Mouse (Mus musculus) adrenal gland, postnatal 4 days (tissue): ENCODE data around the gene Olfr288. TPM values are rescaled to one million over a fixed set of nuclear protein-coding genes. Genes with fewer than 3 reads are reported as not detected.

Experiments
- DNase-seq, 2 experiments: peaks; one replicate each; pipeline ENCODE4 v3.0.0; 2021 to 2022; ENCODE audit warnings: low spot score in 2 of 2, mixed read lengths in 2 of 2
- long read RNA-seq, 2 experiments: library from polyadenylated mRNA; stranded (forward); transcript quantifications; one replicate each; pipeline ENCODE4 v2.0.0; 2021
- total RNA-seq, 2 experiments: library from RNA; stranded (reverse); gene quantifications; 2 replicates each; pipeline ENCODE4 v1.2.3; 2021

Gene Olfr288
- total RNA-seq: not detected
- long read RNA-seq, experiment 1: 0 reads
- long read RNA-seq, experiment 2: 0 reads

DNA sequence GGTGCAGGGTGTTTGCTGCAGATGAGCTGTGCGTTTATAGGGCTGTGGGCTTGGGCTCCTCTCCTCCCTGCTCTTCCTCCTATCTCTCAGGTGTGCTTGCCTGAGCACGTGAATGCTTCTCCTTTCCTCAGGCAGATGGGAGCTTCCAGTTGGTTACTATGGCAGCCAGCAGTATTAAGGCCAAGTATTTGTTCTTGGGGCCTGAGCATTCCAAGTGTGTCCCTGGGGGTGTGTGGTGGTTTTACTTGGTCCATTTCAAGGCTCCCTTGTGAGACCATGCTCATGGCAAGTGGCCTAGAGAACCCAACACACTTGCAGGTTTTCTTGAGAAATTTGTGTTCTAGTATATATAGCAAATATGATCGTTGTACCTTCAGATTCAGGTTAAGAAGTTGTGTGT is at the start of gene Olfr288:
Olfr288 (minus strand) TSS at position 101 of the 400 bp plus-strand sequence.
- no peak for DNase-seq

DNA sequence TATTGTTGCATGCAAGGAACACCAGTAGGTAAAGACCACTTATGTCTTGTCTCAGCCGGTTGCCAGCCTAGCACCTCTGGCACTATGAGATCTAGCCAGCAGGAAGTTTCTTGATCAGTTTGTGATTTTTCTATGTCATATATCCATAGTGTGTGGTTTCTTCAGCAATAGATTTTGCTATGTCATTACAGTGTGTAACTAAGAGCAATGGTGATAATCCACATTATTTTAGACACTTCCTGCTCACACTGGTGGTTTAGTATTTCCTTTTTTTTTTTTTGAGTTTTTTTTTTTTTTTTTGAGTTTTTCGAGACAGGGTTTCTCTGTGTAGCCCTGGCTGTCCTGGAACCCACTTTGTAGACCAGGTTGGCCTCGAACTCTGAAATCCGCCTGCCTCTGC is 40.1 kb upstream of the Olfr288 start:
- no peak for DNase-seq

DNA sequence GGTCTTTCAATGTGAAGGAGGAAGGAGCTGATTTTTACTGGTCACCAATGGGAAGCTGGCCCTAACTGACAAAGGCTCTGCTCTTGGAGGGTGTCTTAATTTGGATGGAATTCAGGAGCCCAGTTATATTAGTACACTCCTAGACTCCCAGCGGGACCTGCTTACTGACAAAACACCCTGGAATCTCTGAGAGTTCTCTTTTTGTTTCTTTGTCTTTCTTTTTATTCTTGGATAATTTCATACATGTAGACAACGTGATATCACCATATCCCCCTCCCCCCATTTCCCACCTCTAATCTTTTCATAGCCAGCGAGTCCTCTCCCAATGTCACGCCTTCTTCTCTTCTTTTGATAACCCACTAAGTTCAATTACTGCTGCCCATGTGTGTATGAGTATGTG is 39.0 kb upstream of the Olfr288 start, which contains the start of gene Olfr286:
Olfr286 (minus strand) TSS at position 101 of the 400 bp plus-strand sequence.
- no peak for DNase-seq

DNA sequence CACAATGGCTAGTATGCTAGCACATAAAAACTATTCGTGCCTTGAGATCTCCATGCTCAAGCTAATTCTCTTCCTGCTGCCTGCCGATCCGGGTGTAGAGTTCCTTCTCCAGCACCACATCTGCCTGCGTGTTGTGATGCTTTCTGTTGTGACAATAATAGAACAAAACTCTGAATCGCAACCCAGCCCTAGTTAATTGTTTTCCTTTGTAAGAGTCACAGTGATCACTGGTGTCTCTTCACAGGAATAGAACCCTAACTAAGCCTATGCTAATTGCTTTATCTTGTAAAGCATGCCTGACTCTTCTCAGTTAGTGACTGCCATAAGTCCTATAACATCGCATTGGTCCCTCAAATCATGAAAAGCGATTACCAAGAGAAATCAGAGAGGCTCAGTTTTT is 30.8 kb upstream of the Olfr288 start:
- DNase-seq: no peak

DNA sequence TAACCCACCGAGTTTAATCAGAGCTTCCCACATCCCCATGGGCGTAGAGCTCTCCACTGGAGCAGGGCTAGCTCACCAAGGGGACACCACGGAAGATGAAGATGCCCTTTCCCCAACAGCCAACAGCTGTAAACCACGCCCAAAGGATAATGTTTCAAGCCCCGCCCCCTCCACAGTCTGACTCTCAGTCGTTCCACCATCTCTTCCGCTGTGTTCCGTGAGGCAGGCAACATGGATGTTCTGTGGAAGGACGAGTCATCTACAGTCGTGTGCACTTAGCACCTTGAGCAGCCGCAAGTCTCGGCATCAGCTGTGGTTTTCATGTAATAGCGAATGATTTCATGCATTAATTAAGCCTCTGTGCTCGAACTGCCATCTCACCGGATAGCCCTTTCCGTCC is 30.3 kb upstream of the Olfr288 start:
- DNase-seq: no peak

DNA sequence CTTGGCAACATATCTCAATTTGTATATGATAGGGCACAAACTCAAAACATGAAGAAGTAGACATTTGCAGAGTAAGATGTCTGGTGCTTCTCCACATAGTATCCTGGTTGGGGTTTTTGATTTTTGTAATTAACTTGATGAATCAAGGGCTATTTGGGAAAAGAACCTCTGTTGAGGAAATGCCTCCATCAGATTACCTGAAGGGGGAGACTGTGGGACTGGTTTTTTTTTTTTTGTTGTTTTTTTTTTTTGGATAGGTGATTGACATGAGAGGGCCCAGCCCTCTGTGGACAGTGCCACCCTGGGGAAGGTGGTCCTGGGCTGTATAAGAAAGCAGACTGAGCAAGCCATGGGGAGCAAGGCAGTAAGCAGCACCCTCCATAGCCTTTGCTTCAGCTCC is 27.0 kb upstream of the Olfr288 start:
- no peak for DNase-seq

DNA sequence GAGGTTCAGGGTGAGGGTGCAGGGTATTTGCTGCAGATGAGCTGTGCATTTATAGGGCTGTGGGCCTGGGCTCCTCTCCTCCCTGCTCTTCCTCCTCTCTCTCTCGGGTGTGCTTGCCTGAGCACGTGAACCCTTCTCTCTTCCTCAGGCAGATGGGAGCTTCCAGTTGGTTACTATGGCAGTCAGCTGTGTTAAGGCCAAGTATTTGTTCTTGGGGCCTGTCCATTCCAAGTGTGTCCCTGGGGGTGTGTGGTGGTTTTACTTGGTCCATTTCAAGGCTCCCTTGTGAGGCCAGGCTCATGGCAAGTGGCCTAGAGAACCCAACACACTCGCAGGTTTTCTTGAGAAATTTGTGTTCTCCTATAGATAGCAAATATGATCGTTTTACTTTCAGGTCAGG is 25.5 kb upstream of the Olfr288 start, which contains the start of the genes Gm44579 and Olfr287:
Gm44579 (minus strand) TSS at position 101 of the 400 bp plus-strand sequence.
Olfr287 (minus strand) TSS at position 180 of the 400 bp plus-strand sequence.
- no peak for DNase-seq

DNA sequence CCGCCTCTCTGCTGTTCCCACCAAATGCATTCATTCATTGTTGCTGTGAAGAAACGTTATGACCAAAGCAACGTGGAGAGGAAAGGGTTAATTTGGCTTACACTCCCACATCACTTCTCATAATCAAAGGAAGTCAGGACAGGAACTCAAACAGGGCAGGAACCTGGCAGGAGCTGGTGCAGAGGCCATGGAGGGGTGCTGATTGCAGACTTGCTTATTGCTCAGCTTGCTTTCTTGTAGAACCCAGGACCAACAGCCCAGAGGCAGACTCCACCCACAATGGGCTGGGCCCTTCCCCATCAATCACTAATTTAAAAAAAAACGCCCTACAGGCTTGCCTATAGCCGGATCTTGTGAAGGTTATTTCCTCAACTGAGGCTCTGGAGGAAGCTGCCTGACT is 18.8 kb upstream of the Olfr288 start:
- DNase-seq: no peak

DNA sequence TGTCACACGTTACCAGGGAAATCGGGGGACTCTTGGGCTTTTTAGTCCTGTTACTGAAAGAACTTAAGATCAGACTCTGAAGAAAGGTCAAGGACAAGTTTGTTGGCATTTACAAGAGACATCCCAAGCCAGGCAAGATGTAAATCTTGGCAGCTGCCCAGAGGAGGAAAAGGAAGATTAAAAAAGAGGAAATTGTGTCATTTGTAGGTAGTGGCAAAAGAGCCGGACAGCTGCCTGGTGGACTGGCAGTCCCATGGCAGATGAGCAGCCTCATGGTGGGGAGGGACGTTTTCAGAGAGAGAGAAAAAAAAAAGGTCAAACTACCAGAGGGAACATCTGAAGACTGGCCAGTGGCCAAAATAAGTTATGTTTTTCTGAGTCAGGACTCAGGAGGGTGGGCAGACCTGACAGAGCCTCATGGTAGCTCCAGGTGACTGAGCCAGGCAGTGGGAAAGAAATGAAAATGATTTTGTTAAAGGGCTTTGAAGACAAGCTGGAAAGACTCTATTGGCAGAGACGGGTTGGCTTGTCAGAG is 18.1 kb upstream of the Olfr288 start:
- no peak for DNase-seq

DNA sequence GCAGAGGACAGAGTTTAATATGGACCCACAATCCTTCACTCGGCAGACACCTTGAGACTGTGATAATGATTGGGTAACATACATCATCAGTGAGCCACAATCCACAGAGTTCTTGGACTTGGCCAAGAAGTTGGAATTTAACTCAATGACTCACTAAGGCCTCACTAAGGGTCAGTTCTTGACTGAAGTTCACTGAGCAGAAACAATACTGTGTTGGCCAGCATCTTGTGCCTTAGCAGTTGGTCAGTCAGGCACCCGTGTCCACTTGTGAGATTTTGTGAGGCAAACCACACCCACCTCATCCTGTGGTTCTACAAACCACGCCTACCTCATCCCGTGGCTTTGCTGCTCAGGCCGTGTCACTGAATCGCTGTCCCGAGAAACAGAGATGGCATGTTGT is 14.3 kb upstream of the Olfr288 start:
- DNase-seq: no peak

DNA sequence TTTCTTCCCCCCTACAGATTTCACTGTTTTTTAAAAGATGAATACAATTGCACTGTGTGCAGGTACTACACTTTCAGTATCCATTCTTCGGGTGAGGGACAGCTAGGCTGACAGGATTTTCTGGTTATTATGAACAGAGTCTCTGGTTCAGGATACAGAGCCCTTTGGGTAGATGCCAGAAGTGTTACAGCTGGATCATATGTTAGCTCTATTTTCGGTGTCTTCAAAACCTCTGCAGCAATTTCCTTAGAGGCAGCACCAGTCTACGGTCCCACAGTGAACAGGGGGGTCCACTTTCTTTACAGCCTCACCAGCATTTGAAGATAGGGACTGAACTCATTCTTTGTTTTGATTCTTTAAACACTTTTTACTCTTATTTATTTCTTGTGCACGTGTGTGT is 10.9 kb downstream of the Olfr288 start:
- no peak for DNase-seq

DNA sequence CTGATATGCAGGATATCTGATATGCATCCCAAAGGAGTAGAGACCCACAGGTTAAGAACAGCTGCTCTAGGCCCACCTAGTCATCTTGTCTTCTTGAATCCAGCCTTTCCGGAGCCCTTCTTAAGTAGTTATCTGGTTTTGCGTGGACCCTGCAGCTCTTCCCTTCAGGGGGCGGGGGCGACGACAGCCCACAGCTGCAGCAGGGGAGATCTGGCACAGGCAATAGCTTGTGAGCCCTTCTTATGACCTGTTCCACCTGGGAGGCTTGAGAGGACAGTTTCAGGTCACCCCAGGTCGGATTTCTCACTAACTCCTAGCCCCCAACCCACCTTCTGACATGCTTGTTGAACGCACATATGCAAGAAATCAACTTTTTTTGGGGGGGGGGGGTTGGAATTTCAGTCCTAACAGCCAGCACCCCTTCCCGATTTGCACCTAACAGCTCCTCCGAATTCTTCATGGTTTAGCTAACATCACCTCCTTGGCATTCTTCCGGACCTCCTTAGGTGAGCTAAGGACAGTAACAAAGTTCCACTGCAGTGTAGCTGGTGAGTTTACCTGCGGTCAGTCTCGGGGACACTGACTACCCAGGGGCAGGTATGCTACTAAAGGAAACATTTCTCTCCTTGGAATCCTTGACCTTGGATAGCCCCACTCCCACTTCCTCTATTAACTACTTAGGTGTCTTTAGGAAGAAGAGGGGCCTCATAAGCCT is 13.3 kb downstream of the Olfr288 start:
- DNase-seq: no peak

DNA sequence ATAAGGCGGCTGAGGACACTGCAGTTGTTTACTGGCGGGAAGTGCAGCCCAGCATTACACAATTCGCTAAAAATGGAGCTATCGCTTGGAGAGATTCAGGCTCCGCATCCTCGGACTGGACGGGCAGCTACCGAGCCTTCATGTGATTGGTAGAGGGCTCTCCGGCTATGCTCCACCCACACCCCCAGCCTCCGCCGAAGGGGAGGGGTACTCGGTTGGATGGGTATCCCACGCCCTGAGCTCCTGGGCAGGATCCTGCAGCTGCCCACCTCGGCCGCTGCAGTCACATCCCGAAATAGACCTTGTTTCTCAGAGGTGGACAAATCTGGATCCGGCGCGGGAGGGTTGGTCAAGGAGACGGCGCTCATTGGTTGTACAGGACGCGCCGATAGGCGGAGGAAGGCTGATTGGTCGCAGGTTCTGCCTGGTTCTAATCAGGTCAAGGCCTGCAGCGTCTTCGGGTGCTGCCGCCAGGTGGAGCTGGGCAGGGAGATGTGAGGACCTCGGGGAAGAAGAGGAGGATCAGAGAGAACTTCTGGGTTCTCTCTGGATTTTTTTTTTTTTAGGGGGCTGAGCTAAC is 14.1 kb downstream of the Olfr288 start:
- peak; percentile 64 to 84 for DNase-seq

DNA sequence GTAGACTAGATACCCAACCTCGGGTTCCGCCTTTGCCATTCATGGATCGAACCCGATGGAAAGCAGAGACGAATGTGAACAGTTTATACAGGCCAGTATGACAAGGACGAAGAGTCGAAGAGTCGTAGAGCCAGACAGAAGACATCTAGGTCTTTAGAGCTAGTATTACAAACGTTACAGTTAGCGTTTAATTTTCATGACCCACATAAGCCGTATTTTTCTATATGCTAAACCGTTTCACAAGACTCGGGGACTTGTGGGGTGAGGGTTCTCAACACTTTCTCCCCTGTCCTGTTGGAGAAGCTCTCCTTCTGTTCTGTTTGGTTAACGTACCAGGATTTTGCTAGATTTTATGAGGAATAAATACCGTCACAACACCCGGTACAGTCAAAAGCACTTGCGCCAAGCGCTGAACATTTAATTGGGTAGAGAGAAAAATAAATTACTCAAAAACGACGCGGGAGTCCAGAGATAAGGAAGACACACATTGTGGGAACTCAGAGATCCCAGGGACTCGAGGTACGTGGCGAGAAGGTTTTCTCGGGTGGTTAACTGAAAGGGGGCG is 14.7 kb downstream of the Olfr288 start:
- no peak for DNase-seq

DNA sequence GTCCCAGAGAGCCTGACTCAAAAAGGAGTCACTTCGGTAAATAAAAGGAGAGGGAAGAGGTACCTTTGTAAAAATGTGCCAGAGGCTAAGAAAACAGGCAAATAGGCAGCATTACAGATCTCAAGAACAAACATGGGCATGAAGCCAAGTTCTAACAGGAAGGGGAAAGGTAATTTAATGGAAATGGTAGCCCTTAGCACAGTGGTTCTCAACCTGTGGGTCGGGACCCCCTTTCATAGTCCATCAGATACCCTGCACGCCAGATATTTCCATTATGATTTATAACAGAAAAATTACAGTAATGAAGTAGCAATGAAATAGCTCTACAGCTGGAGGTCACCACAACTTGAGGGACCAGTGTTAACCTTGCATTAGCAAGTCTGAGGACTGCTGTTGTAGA is 18.0 kb downstream of the Olfr288 start:
- DNase-seq: no peak

DNA sequence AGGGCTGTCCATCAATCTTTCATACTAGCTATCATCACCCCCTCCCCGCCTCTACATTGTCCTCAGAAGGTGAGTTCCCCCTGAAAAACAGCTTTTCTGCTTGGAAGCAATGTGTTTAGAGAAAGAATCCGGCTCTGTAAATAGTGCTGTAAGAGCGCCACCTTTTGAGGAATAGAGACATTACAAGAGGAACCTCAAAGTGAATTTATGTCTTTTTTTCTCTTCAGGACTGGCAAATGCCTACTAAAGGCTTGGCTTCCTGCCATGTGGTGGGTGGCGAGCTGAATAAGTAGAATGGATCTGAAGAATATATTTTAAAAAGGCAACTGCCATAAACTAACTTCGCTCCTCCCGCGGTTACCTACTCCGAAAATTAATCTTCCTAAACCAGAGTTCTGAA is 21.5 kb downstream of the Olfr288 start:
- no peak for DNase-seq

DNA sequence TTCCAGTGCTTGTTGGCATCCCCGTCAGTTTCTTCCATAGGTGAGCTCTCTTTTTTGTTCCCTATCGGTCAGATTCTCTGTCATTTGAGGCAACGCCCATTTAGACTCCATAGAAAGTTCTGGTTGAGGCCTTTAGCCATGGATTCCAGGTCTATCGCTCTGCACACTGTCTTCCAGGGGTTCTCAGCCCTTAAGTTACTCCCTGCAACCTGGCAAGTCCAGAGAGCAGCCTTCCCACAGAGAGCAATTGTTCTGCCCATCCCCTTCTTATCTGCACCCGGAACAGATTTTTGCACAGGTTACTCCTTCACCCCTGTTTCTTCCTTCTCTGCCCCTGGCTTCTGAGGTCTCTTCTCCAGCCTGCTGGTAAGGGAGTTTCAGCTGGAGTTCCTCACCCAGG is 23.2 kb downstream of the Olfr288 start:
- DNase-seq: no peak

DNA sequence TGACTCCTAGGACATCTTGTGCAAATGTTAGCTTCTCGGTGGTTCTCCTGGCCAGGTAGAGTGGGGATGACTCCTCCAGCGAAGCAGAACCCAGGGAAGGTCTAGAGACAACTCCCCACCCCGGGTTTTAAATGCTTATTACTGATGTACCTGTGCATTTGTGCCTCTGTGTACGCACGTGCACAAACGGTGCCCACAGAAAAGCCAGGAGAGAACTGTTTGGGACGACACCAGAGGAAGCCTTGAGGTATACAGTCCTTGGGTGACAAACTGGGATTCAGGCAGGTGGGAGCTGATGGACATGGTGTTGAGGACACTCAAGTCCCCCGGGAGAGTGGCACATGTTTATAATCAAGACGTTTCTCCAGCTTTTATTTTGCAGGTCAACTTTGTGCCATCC is 24.4 kb downstream of the Olfr288 start:
- DNase-seq: no peak

DNA sequence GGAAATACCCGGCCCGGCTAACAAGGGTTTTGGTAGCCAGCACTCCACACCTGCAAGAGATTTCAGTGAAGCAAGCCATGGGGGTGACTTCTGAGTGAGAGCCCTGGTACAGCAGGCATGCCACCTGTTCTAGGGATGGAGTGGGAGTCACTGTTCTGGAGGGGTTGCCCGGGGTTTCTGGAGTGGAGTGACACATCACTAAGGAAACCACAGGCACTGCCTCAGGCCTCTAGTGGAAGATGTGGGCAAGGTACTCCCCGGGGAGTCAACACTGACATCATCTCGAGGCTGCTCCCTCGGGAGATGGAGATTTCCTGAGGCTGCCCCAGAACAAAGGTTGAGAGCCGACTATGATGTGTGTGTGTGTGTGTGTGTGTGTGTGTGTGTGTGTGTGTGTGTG is 25.0 kb downstream of the Olfr288 start:
- no peak for DNase-seq

DNA sequence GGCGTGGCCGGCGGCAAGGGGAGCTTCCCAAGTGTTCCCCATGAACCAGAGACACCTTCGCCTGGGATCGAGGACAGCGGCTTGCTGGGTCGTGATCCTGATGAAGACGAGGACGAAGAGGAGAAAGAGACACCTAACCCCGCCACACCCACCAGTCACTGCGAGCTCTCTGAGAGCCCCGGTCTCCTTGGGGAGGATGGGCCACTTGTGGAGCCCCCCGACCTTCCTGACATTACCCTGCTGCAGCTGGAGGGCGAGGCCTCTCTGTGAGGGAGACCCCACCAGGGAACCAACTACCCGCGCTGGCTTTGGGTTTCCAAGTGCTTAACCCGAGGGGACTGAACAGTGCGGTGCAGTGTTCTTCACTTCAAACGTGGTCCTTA is 26.7 kb downstream of the Olfr288 start:
- no peak for DNase-seq

DNA sequence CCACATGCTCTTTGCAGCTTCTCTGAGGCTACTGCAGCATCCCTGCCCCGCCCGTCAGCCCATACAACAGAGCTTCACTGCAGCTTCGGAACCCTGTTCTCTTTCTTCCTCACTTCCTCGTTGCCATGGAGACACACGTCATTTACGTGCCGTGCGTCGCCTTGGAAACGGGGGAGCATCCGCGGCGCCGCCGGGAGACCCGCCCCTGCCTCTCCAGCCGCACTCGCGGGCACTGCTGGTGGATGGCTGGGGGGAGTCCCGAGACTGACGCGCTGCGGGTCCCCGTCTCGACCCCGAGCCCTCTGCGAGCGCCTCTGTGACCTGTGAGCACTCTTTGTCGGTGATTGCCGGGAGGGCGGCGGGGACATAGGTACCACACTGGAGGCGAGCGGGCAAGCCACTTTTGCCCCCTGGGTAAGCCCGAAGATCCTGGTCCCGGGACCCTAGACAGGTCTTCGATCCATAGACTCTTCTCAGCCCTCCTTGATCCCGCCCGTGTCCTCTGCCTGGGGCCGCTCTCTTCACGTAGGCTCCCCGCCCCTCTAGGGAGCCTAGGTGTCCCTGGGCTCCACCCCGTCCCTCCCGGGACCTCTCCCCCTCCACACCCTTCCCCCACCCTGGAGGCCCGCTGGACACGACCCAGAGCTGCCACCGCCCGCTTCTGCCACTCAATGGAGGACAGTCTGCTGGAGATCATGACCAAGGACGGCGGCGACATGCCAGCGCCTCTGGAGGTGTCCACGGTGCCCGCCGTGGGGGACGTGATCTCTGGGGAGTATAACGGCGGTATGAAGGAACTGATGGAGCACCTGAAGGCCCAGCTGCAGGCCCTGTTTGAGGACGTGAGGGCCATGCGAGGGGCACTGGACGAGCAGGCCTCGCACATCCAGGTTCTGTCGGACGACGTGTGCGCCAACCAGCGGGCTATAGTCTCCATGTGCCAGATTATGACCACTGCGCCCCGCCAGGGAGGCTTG is 27.4 kb downstream of the Olfr288 start:
- DNase-seq: peak in 1 of 2 experiments; percentile 39
